Mouse (Mus musculus) limb, embryonic 10.5 days (tissue): ENCODE measurements around the gene Ccdc148. TPM values are rescaled to one million over a fixed set of nuclear protein-coding genes. Genes with fewer than 3 reads are reported as not detected.

Source experiments
- DNase-seq: peaks from one replicate; pipeline ENCODE4 v3.0.0-alpha.2; 2017; ENCODE audit warnings: low spot score
- H3K27ac ChIP-seq: fragments of 300-500 bp; sonication (generic); 2 replicates; pipeline ENCODE4 v1.5.1; 2016; ENCODE audit warnings: mild to moderate bottlenecking
- H3K27me3 ChIP-seq: fragments of 300-500 bp; sonication (generic); 2 replicates; pipeline ENCODE4 v1.6.1; 2016; ENCODE audit warnings: low read depth, mild to moderate bottlenecking; ENCODE audit not compliant: poor library complexity, severe bottlenecking
- H3K36me3 ChIP-seq: fragments of 300-500 bp; sonication (generic); 2 replicates; pipeline ENCODE4 v1.6.1; 2016; ENCODE audit warnings: mild to moderate bottlenecking, moderate library complexity
- H3K4me1 ChIP-seq: fragments of 300-500 bp; sonication (generic); 2 replicates; pipeline ENCODE4 v1.6.1; 2016
- H3K4me3 ChIP-seq: fragments of 300-500 bp; sonication (generic); 2 replicates; pipeline ENCODE4 v1.5.1; 2016; ENCODE audit warnings: mild to moderate bottlenecking, moderate library complexity
- H3K9me3 ChIP-seq: fragments of 300-500 bp; sonication (generic); replicated peaks from 2 replicates; pipeline ENCODE4 v1.6.1; 2016; ENCODE audit warnings: mild to moderate bottlenecking
- WGBS: fragments of 180-500 bp; shearing (Covaris S2); methylation state at CpG from one replicate; pipeline ENCODE4 v1.1.7; 2016; 5-methylcytosine and 5-hydroxymethylcytosine counted together
- polyA plus RNA-seq: library from polyadenylated mRNA; unstranded; fragments of >200 nt; fragmentation: Nextera tagmentation; extraction: Ambion mirVana; gene quantifications from 2 replicates; pipeline ENCODE4 v1.2.1, GENCODE M21; 2016

Ccdc148 gene
- 0.23 and 0.70 TPM in 2 replicates for polyA plus RNA-seq

- H3K27me3 ChIP-seq: no peaks in the 10 kb centered on the region
- under 1% methylated on average over 36 of the region's 37 CpGs for WGBS
- DNase-seq: peak; percentile 92
- no peaks in the 10 kb centered on the region for H3K9me3 ChIP-seq
- no peaks in the 10 kb centered on the region for H3K36me3 ChIP-seq
- H3K4me3 ChIP-seq: peak within 1 kb of the TSS; percentile 94
- H3K4me1 ChIP-seq: peaks cover 27% of the 10 kb centered on the region
- peak within 1 kb of the TSS; percentile 93 for H3K27ac ChIP-seq
Measured at GRCm38 (mm10) chr2:59160605-59160963, at the start of gene Ccdc148, which contains the start of gene Pkp4. Gene Ccdc148 (minus strand): TSS chr2:59160683. Gene Pkp4 (plus strand): TSS chr2:59160850.

GRCm38 (mm10) chr2:59208276-59208675, 47.8 kb upstream of the Ccdc148 start:
- Histone ChIP-seq H3K27ac (no peak overlapping the region), H3K4me1 (peaks cover 6% of the 10 kb centered on the region), H3K27me3 (no peaks in the 10 kb centered on the region), H3K9me3 (no peaks in the 10 kb centered on the region), H3K36me3 (no peaks in the 10 kb centered on the region), H3K4me3 (no peak overlapping the region)
- no peak for DNase-seq
- 84% methylated on average over 9 of the region's 9 CpGs for WGBS

GRCm38 (mm10) chr2:59207725-59208124, 47.2 kb upstream of the Ccdc148 start:
- no peak overlapping the region for H3K4me3 ChIP-seq
- H3K27ac ChIP-seq: no peak overlapping the region
- no peaks in the 10 kb centered on the region for H3K9me3 ChIP-seq
- DNase-seq: no peak
- WGBS: 75% methylated on average over 5 of the region's 5 CpGs
- H3K4me1 ChIP-seq: peaks cover 12% of the 10 kb centered on the region
- no peaks in the 10 kb centered on the region for H3K36me3 ChIP-seq
- H3K27me3 ChIP-seq: no peaks in the 10 kb centered on the region

- Histone ChIP-seq H3K9me3 (no peaks in the 10 kb centered on the region), H3K27me3 (no peaks in the 10 kb centered on the region), H3K36me3 (no peaks in the 10 kb centered on the region), H3K4me1 (peaks cover 12% of the 10 kb centered on the region), H3K27ac (no peak overlapping the region), H3K4me3 (no peak overlapping the region)
- 87% methylated on average over 4 of the region's 4 CpGs for WGBS
- DNase-seq: peak; percentile 22
Measured at GRCm38 (mm10) chr2:59207240-59207639, 46.8 kb upstream of the Ccdc148 start.

GRCm38 (mm10) chr2:59206190-59206589, 45.7 kb upstream of the Ccdc148 start:
- H3K9me3 ChIP-seq: no peaks in the 10 kb centered on the region
- H3K27ac ChIP-seq: no peak overlapping the region
- WGBS: 95% methylated on average over 2 of the region's 2 CpGs
- H3K36me3 ChIP-seq: no peaks in the 10 kb centered on the region
- no peak overlapping the region for H3K4me3 ChIP-seq
- H3K27me3 ChIP-seq: no peaks in the 10 kb centered on the region
- DNase-seq: peak; percentile 28
- peaks cover 12% of the 10 kb centered on the region for H3K4me1 ChIP-seq

- no peaks in the 10 kb centered on the region for H3K36me3 ChIP-seq
- peak; percentile 17 for DNase-seq
- no peaks in the 10 kb centered on the region for H3K9me3 ChIP-seq
- 96% methylated on average over 9 of the region's 9 CpGs for WGBS
- no peak overlapping the region for H3K4me3 ChIP-seq
- no peaks in the 10 kb centered on the region for H3K27me3 ChIP-seq
- H3K27ac ChIP-seq: no peak overlapping the region
- peaks cover 12% of the 10 kb centered on the region for H3K4me1 ChIP-seq
Measured at GRCm38 (mm10) chr2:59205092-59205491, 44.6 kb upstream of the Ccdc148 start.

- no peak for DNase-seq
- no peaks in the 10 kb centered on the region for H3K36me3 ChIP-seq
- peaks cover 12% of the 10 kb centered on the region for H3K4me1 ChIP-seq
- no peaks in the 10 kb centered on the region for H3K27me3 ChIP-seq
- H3K9me3 ChIP-seq: no peaks in the 10 kb centered on the region
- 59% methylated on average over 3 of the region's 3 CpGs for WGBS
- H3K4me3 ChIP-seq: no peak overlapping the region
- no peak overlapping the region for H3K27ac ChIP-seq
Measured at GRCm38 (mm10) chr2:59203627-59204425, 43.3 kb upstream of the Ccdc148 start.

GRCm38 (mm10) chr2:59202930-59203329, 42.4 kb upstream of the Ccdc148 start:
- no peak overlapping the region for H3K27ac ChIP-seq
- DNase-seq: no peak
- no peaks in the 10 kb centered on the region for H3K27me3 ChIP-seq
- WGBS: 79% methylated on average over 5 of the region's 5 CpGs
- H3K36me3 ChIP-seq: no peaks in the 10 kb centered on the region
- H3K4me1 ChIP-seq: peaks cover 12% of the 10 kb centered on the region
- no peaks in the 10 kb centered on the region for H3K9me3 ChIP-seq
- H3K4me3 ChIP-seq: no peak overlapping the region

GRCm38 (mm10) chr2:59200511-59200910, 40.0 kb upstream of the Ccdc148 start:
- no peak overlapping the region for H3K27ac ChIP-seq
- H3K4me1 ChIP-seq: peaks cover 12% of the 10 kb centered on the region
- H3K36me3 ChIP-seq: no peaks in the 10 kb centered on the region
- H3K4me3 ChIP-seq: no peak overlapping the region
- no peaks in the 10 kb centered on the region for H3K27me3 ChIP-seq
- peak; percentile 15 for DNase-seq
- H3K9me3 ChIP-seq: no peaks in the 10 kb centered on the region
- 90% methylated on average over 3 of the region's 3 CpGs for WGBS

GRCm38 (mm10) chr2:59199476-59199976, 39.0 kb upstream of the Ccdc148 start:
- DNase-seq: peak; percentile 17
- H3K4me1 ChIP-seq: peaks cover 12% of the 10 kb centered on the region
- no peaks in the 10 kb centered on the region for H3K27me3 ChIP-seq
- no peaks in the 10 kb centered on the region for H3K36me3 ChIP-seq
- H3K27ac ChIP-seq: no peak overlapping the region
- no peaks in the 10 kb centered on the region for H3K9me3 ChIP-seq
- 94% methylated on average over 5 of the region's 5 CpGs for WGBS
- H3K4me3 ChIP-seq: no peak overlapping the region

- H3K27me3 ChIP-seq: no peaks in the 10 kb centered on the region
- no peak overlapping the region for H3K27ac ChIP-seq
- no peak overlapping the region for H3K4me3 ChIP-seq
- H3K9me3 ChIP-seq: no peaks in the 10 kb centered on the region
- no peak for DNase-seq
- no peaks in the 10 kb centered on the region for H3K36me3 ChIP-seq
- H3K4me1 ChIP-seq: no peaks in the 10 kb centered on the region
- WGBS: 87% methylated on average over 4 of the region's 4 CpGs
Measured at GRCm38 (mm10) chr2:59197156-59197555, 36.7 kb upstream of the Ccdc148 start.

- 84% methylated on average over 5 of the region's 5 CpGs for WGBS
- H3K4me1 ChIP-seq: peaks cover 5% of the 10 kb centered on the region; the same call in 1 of the 2 replicates
- H3K4me3 ChIP-seq: no peak overlapping the region
- H3K9me3 ChIP-seq: no peaks in the 10 kb centered on the region
- H3K27ac ChIP-seq: no peak overlapping the region
- H3K36me3 ChIP-seq: 0 out of 2 replicates have a peak, but pooled peaks cover 3% of the 10 kb centered on the region
- DNase-seq: no peak
- H3K27me3 ChIP-seq: no peaks in the 10 kb centered on the region
Measured at GRCm38 (mm10) chr2:59193117-59193516, 32.6 kb upstream of the Ccdc148 start.

GRCm38 (mm10) chr2:59191466-59191865, 31.0 kb upstream of the Ccdc148 start:
- 94% methylated on average over 8 of the region's 8 CpGs for WGBS
- Histone ChIP-seq H3K4me1 (peaks cover 5% of the 10 kb centered on the region; the same call in 1 of the 2 replicates), H3K36me3 (peaks cover 14% of the 10 kb centered on the region), H3K9me3 (no peaks in the 10 kb centered on the region), H3K4me3 (no peak overlapping the region), H3K27ac (no peak overlapping the region), H3K27me3 (no peaks in the 10 kb centered on the region)
- no peak for DNase-seq
